Mouse (Mus musculus) midbrain, postnatal 0 days (tissue): Measurements from ENCODE around the gene 2010106E10Rik. TPM values are rescaled to one million over a fixed set of nuclear protein-coding genes. Genes with fewer than 3 reads are reported as not detected.
A peak's percentile ranks its signal among the peaks of the same experiment; 100 is the strongest.

ENCODE experiments used
- ATAC-seq: fragments of 200-750 bp; cut with Nextera tagmentation; 2 replicates; pipeline ENCODE4 v1.8.0; 2017; ENCODE audit warnings: moderate number of reproducible peaks, mild to moderate bottlenecking, moderate TSS enrichment, moderate library complexity; ENCODE audit not compliant: low FRiP score
- DNase-seq: peaks from one replicate; pipeline ENCODE4 v3.0.0-alpha.2; 2015; ENCODE audit warnings: low spot score
- H3K27ac ChIP-seq: fragments of 300-500 bp; sonication (generic); 2 replicates; pipeline ENCODE4 v1.5.1; 2014; ENCODE audit warnings: low read depth, mild to moderate bottlenecking, low read length, mixed read lengths
- H3K27me3 ChIP-seq: fragments of 300-500 bp; sonication (generic); 2 replicates; pipeline ENCODE4 v1.6.1; 2014; ENCODE audit warnings: low read length, control low read depth, mixed read lengths; ENCODE audit not compliant: insufficient read depth
- H3K36me3 ChIP-seq: fragments of 300-500 bp; sonication (generic); 2 replicates; pipeline ENCODE4 v1.6.1; 2014; ENCODE audit warnings: low read length, control low read depth, mixed read lengths; ENCODE audit not compliant: insufficient read depth
- H3K4me1 ChIP-seq: fragments of 300-500 bp; sonication (generic); 2 replicates; pipeline ENCODE4 v1.6.1; 2014; ENCODE audit warnings: mild to moderate bottlenecking, control low read depth, antibody characterized with exemption, low read length, mixed read lengths; ENCODE audit not compliant: insufficient read depth
- H3K4me2 ChIP-seq: fragments of 300-500 bp; sonication (generic); 2 replicates; pipeline ENCODE4 v1.6.1; 2014; ENCODE audit warnings: low read depth, mild to moderate bottlenecking, low read length, mixed read lengths; ENCODE audit not compliant: poor library complexity, severe bottlenecking
- H3K4me3 ChIP-seq: fragments of 300-500 bp; sonication (generic); 2 replicates; pipeline ENCODE4 v1.5.1; 2014; ENCODE audit warnings: low read depth, mild to moderate bottlenecking, low read length, moderate library complexity
- H3K9ac ChIP-seq: fragments of 300-500 bp; sonication (generic); replicated peaks from 2 replicates; pipeline ENCODE4 v1.6.1; 2014; ENCODE audit warnings: mild to moderate bottlenecking, low read length, moderate library complexity, mixed read lengths; ENCODE audit not compliant: poor library complexity, severe bottlenecking
- H3K9me3 ChIP-seq: fragments of 300-500 bp; sonication (generic); 2 replicates; pipeline ENCODE4 v1.6.1; 2016; ENCODE audit warnings: low read length, control low read depth
- CTCF ChIP-seq: IDR thresholded peaks from 2 replicates; pipeline ENCODE4 v1.5.1; 2016; ENCODE audit warnings: antibody characterized with exemption, mild to moderate bottlenecking
- WGBS: fragments of 180-500 bp; shearing (Covaris S2); extraction: QIAGEN DNeasy Blood & Tissue Kit; methylation state at CpG from one replicate; pipeline ENCODE4 v1.1.7; 2014; 5-methylcytosine and 5-hydroxymethylcytosine counted together
- polyA plus RNA-seq: library from polyadenylated mRNA; unstranded; fragments of >200 nt; fragmentation: Nextera tagmentation; extraction: Ambion mirVana; gene quantifications from 2 replicates; pipeline ENCODE4 v1.2.1, GENCODE M21; 2015
- total RNA-seq: library from RNA; depleted of rRNA; stranded (reverse); fragments of >200 nt; gene quantifications from 2 replicates; pipeline ENCODE4 v1.2.3, GENCODE M21; 2014; rRNA removed

The 2010106E10Rik gene
- total and polyA plus RNA-seq, 2 experiments from 2014 or later: 0.25 TPM; not detected in 1

DNA sequence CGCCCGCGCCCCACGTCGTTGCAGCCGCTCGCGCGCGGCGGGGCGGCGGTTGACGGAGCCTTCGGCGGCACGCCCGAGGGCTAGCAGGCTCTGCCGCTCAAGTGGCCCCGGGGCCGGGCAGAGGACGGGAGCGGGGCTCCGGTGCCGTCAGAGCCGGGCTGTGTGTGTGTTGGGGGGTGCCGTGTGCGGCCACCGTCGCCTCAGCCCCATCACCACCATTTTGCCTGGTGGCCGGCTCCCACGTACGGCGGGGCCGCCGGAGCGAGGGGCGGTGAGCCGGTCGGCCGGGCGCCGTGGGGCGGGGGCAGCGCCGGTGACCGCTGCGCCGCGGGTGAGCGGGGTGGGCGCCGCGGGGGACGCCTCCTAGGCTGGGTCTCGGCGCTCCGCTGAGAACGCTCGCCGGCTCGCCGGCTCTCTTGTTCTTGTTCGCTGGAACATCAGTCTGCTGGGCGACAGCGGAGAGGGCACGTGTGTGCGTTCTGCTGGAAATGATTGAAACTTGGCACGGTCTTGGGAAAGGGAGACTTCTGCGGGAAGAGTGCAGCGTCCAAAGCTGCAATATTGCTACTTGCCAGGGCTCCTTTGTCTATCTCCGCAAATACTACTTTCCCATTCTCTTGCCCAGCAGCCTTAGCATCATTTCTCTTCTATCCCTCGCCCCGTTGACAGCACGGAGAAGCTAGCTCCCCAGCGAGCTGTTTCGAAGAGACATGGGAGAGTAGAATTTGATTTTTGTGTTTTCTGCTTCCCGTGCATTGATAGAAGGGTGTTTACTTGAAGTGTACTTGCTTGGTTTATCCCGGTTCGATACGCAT is 106.4 kb downstream of the 2010106E10Rik start:
- ATAC-seq (peak; percentile 49), DNase-seq (peak; percentile 61)
- Histone ChIP-seq H3K9me3 (no peaks in the 10 kb centered on the region), H3K27me3 (no peaks in the 10 kb centered on the region), H3K4me2 (peak overlapping the region; percentile 47), H3K9ac (peak overlapping the region; percentile 76), H3K4me1 (no peaks in the 10 kb centered on the region), H3K4me3 (peak overlapping the region; percentile 63), H3K27ac (peak overlapping the region; percentile 80), H3K36me3 (no peaks in the 10 kb centered on the region)
- no peak for TF ChIP-seq CTCF
- 14% methylated on average over 41 of the region's 81 CpGs for WGBS

Other genes starting within 250 kb of the 2010106E10Rik start
- gene Apool, start 183.9 kb upstream of the 2010106E10Rik start, total RNA-seq: 3.6 and 5.7 TPM in 2 replicates
- gene Apool, start 183.9 kb upstream of the 2010106E10Rik start, polyA plus RNA-seq: 9.2 and 9.7 TPM in 2 replicates
- gene Satl1, start 88.5 kb upstream of the 2010106E10Rik start, total RNA-seq: not detected in 2 replicates
- not detected in 2 replicates for gene Satl1, start 88.5 kb upstream of the 2010106E10Rik start, polyA plus RNA-seq
- 25.4 and 27.2 TPM in 2 replicates for gene Zfp711, start 105.3 kb downstream of the 2010106E10Rik start, total RNA-seq
- 24.9 and 28.3 TPM in 2 replicates for gene Zfp711, start 105.3 kb downstream of the 2010106E10Rik start, polyA plus RNA-seq
- gene Pof1b, start 203.4 kb downstream of the 2010106E10Rik start, total RNA-seq: 0.60 TPM in 1 of 2 replicates, not detected in the other
- 0.05 TPM in 2 replicates for gene Pof1b, start 203.4 kb downstream of the 2010106E10Rik start, polyA plus RNA-seq